Mouse (Mus musculus) heart, postnatal 0 days (tissue): ENCODE measurements around the gene 2900011O08Rik.

Source experiments
- CTCF ChIP-seq: IDR thresholded peaks from 2 replicates; pipeline ENCODE4 v1.5.1; 2016; ENCODE audit warnings: antibody characterized with exemption, control low read depth, low read depth
- EP300 ChIP-seq: IDR thresholded peaks from 2 replicates; pipeline ENCODE4 v1.6.1; 2016; ENCODE audit warnings: antibody characterized with exemption, low read depth

DNA sequence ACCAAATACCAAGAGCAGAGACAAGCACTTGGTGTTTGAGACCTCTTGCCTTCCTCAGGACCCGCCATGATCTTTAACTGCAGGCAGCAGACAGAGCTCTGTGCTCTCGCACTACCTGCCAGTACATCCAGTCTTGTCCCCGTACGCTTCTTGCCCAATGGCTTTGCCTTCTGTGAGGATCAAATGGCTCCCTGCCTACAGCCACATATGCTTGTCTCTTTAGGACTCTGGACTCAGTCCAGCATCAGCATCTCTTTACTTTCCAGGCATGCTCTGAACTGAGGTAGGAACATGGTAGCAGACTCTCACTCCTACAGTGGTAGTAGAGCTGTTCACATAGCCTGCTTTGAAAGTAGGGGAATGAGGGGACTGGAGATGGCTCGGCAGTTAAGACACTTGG, 134.5 kb downstream of the 2900011O08Rik start:
- TF ChIP-seq CTCF (no peak), EP300 (no peak)
